Mouse (Mus musculus) adrenal gland, postnatal 14 days (tissue): Measurements from ENCODE around the gene Cxcl17. TPM values are rescaled to one million over a fixed set of nuclear protein-coding genes. Genes with fewer than 3 reads are reported as not detected.

Source experiments
- DNase-seq: peaks from one replicate; pipeline ENCODE4 v3.0.0; 2021; ENCODE audit warnings: mixed read lengths
- total RNA-seq: library from RNA; stranded (reverse); gene quantifications from 2 replicates; pipeline ENCODE4 v1.2.3, GENCODE M21; 2021

Gene Cxcl17
- total RNA-seq, 1 experiment from 2014 or later = not detected

- peak; percentile 1 for DNase-seq
These were observed 43.5 kb downstream of the Cxcl17 start, which contains the start of gene Cnfn for GRCm38 (mm10) chr7:25369058-25369749. Gene Cnfn (minus strand): TSS chr7:25369724.

- DNase-seq = no peak
These were observed 44.4 kb downstream of the Cxcl17 start for GRCm38 (mm10) chr7:25368333-25368732.

- DNase-seq = peak; percentile 60
These were observed 44.9 kb downstream of the Cxcl17 start for GRCm38 (mm10) chr7:25367632-25368293.

- DNase-seq = no peak
These were observed 46.6 kb downstream of the Cxcl17 start for GRCm38 (mm10) chr7:25365937-25366625.

GRCm38 (mm10) chr7:25363632-25364031, 49.1 kb downstream of the Cxcl17 start:
- DNase-seq = no peak

GRCm38 (mm10) chr7:25363151-25363550, 49.5 kb downstream of the Cxcl17 start:
- peak; percentile 72 for DNase-seq

GRCm38 (mm10) chr7:25358721-25359206, 53.9 kb downstream of the Cxcl17 start:
- DNase-seq = no peak

Other genes starting within 250 kb of the Cxcl17 start
- 0.96 and 5.1 TPM in 2 replicates for gene Pou2f2, start 233.2 kb downstream of the Cxcl17 start, total RNA-seq
- gene Dedd2, start 192.3 kb downstream of the Cxcl17 start, total RNA-seq = 17.4 and 17.9 TPM in 2 replicates
- gene Zfp526, start 191.5 kb downstream of the Cxcl17 start, total RNA-seq = 9.0 and 11.6 TPM in 2 replicates
- 96.8 and 104 TPM in 2 replicates for gene Gsk3a, start 175.0 kb downstream of the Cxcl17 start, total RNA-seq
- gene Erf, start 162.1 kb downstream of the Cxcl17 start, total RNA-seq = 29.7 and 34.4 TPM in 2 replicates
- 115 and 127 TPM in 2 replicates for gene Cic, start 145.2 kb downstream of the Cxcl17 start, total RNA-seq
- gene Pafah1b3, start 114.9 kb downstream of the Cxcl17 start, total RNA-seq = 31.5 and 33.7 TPM in 2 replicates
- not detected in 2 replicates for gene Prr19, start 111.5 kb downstream of the Cxcl17 start, total RNA-seq
- 1.4 and 3.2 TPM in 2 replicates for gene Tmem145, start 106.8 kb downstream of the Cxcl17 start, total RNA-seq
- 39.1 and 39.7 TPM in 2 replicates for gene Megf8, start 95.7 kb downstream of the Cxcl17 start, total RNA-seq
- gene Cnfn, start 43.2 kb downstream of the Cxcl17 start, total RNA-seq = not detected in 2 replicates
- 400 and 439 TPM in 2 replicates for gene Lipe, start 14.2 kb downstream of the Cxcl17 start, total RNA-seq
- gene Ceacam1, start 64.7 kb upstream of the Cxcl17 start, total RNA-seq = 16.1 and 21.2 TPM in 2 replicates
- 1.8 and 5.6 TPM in 2 replicates for gene Ceacam2, start 127.0 kb upstream of the Cxcl17 start, total RNA-seq
- gene Erich4, start 203.0 kb upstream of the Cxcl17 start, total RNA-seq = not detected in 2 replicates
- gene Dmac2, start 206.5 kb upstream of the Cxcl17 start, total RNA-seq = 37.4 and 43.7 TPM in 2 replicates
- gene B3gnt8, start 213.8 kb upstream of the Cxcl17 start, total RNA-seq = 3.6 and 6.2 TPM in 2 replicates
- 255 and 258 TPM in 2 replicates for gene Bckdha, start 246.1 kb upstream of the Cxcl17 start, total RNA-seq
- 43.3 and 53.2 TPM in 2 replicates for gene Exosc5, start 246.3 kb upstream of the Cxcl17 start, total RNA-seq